Mouse (Mus musculus) spleen, postnatal 4 days (tissue): ENCODE measurements around the gene S1pr1.

Experiments
- DNase-seq, 2 experiments: peaks; one replicate each; pipeline ENCODE4 v3.0.0; 2022; ENCODE audit warnings: low spot score in 2 of 2

Gene S1pr1

GRCm38 (mm10) chr3:115714671-115715651, at the start of gene S1pr1:
Gene S1pr1 (minus strand): TSS chr3:115715072.
- DNase-seq, result peak; percentile 78 to 88

DNA sequence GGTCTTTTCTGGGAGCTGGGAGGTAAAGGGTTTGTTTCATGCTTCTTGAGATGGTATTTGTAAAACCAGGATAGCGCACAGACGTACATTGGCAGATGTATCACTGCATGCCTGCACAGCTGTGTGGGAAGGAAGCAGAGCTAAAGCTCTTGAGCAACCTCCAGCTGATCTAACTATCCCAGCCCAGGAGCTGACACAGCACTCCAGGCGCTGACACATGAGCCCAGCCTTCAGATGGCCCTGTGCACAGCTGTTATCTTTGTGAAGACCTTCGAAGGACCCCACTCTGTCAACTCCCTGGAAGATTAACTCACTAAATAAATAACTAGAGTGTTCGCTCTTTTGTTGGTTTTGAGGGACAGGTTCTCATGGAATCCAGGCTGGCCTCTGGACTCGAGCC, 48.4 kb upstream of the S1pr1 start:
- DNase-seq, result no peak

DNA sequence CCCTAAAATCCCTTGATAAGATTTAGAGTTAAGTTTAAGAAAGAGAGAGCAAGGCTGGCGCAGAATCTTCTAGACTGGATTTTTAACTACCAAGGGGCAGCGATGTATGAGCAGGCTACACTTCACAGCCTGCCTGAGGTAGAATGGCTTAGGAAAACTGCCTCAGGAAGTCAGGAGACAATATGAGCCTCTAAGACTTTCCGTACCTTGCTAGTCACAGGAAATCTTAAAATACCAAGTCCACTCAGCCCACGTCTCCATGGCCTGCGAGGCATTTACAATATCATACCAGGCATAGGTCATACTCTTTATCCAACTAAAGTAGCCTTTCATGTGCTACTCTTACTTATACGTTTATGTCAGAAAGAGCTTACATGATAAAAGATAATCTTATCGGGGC, 48.0 kb upstream of the S1pr1 start:
- no peak for DNase-seq

DNA sequence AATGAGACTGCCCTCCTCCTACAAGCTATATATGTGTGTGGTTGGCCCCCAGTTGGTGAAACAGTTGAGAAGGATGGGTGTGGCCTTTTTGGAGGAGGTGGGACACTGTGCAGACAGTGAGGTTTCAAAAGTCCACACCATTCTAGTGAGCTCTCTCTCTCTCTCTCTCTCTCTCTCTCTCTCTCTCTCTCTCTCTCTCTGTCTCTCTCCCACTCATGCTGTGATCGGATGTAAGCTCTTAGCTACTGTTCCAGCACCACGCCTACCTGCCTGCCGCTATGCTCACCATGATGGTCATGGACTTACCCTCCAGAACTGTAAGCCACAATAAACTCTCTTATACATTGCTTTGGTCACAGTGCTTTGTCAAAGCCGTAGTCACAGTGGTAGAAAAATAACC, 44.8 kb upstream of the S1pr1 start:
- no peak for DNase-seq

DNA sequence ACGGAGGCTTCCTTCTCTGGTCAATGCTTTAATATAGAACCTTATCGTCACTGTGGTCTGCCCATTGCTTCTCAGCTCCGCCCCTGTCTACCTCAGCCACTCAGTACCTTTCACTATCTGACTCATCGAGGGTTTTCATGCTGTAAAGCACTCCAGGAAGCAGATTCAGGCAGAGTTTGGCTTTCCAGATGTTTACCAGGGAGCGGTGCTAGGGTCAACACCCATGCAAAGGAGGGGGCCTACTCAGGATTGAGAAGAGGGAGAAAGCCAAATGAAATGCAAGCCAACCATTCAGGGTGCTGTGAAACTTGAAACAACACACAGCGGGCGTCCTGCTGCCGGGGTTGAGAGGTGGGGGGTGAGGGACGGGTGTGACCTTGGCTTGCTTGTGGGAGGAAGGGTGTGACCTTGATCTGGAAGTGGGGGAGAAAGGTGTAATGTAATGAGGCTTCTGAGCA, 43.6 kb upstream of the S1pr1 start:
- no peak for DNase-seq

GRCm38 (mm10) chr3:115754466-115754865, 39.6 kb upstream of the S1pr1 start:
- DNase-seq, result no peak

DNA sequence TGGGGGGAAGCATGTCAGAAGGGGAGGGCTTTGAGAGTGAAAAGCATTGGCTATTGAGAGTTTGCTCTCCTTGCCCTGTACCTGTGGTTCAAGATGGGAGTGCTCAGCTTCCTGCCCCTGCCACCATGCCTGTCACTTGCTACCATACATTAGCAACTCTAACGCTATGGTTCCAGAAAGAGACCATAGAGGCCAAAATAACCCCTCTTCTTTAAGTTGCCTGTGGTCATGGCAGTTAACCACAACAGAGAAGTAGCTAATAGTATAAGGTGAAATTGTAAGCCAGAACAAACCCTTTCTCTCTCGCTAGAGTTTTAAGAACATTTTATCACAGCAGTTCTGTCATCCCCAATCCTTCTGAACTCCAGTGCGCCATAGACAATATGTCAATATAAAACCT, 35.5 kb upstream of the S1pr1 start:
- no peak for DNase-seq

DNA sequence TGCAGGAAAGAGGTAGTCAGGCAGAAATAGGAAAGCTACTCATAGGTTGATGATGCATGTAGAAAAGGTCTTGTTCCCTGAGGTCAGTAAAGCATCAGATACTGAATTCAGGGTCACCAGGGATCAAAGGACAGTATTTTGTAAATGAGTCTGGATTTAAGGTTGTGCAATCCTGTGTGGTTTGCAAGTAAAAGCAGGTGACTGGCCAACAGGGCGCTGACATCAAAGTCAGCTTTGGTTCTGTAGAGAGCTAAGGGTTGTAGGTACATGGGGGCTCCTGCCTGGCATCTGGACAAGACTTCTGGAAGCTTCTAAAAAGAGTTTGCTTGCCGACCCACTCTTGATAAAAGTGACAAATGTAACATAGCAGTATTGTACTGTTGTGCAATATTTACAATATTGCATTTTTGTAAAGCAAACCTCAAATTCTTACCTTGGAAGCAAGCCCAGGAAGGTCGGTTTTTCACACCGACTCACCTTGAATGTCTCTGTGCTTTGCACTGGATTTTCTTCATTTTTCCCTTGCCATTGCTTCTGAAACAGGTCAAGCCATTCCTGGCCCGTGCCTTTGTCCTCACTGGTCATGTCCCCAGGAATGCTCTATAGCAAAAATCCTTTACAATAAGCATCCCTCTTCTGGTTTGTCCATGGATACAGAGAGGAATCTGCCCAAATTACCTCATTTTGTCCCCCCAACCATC, 33.6 kb upstream of the S1pr1 start:
- no peak for DNase-seq

GRCm38 (mm10) chr3:115746511-115746910, 31.6 kb upstream of the S1pr1 start:
- no peak for DNase-seq

- no peak for DNase-seq
Measured at GRCm38 (mm10) chr3:115745088-115745487, 30.2 kb upstream of the S1pr1 start.

- DNase-seq, result no peak
Measured at GRCm38 (mm10) chr3:115738524-115738923, 23.7 kb upstream of the S1pr1 start.

DNA sequence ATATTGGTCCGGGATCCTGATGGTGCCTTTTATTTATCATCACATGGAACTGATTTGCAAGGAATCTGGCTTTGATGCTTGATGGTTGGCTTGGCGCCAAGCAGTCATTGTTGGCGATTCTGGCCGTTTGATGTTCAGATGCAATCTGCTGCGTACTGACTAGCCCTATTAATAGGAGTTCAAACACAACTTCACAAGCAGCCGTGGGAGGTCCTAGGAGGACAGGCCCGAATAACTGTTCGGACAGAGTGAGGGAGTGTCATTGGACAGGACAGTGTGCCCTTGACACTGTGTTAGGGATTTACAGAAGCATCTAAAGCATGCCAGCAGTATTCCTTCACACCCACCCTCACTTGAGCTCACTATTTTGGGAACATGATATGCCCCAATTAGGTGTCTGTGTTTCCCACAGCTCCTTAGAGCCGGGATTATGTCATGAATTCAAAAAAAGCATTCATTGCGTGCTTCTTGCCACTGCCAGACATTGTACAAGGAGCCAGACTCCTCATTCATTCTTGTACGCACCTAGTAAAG, 23.0 kb upstream of the S1pr1 start:
- DNase-seq, result no peak

GRCm38 (mm10) chr3:115735540-115735939, 20.7 kb upstream of the S1pr1 start:
- DNase-seq, result no peak

- no peak for DNase-seq
Measured at GRCm38 (mm10) chr3:115734841-115735240, 20.0 kb upstream of the S1pr1 start.

DNA sequence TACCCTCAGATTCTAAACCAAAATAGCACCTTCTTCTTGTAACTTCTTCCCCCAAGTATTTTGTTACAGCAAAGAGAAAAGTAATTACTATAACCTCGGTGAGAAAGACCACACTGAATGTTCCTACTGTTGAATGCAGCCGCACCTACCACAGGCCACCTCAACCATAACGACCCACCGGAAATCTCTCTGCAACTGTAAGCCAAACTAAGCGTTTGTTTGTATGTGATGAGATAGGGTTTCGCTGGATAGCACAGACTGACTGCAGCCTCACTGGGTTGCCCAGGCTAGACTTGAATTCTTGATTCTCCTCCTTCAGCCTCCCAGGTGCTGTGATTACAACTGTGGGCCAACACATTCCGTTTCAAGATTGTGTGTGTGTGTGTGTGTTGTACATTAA, 15.5 kb upstream of the S1pr1 start:
- no peak for DNase-seq

GRCm38 (mm10) chr3:115729187-115729586, 14.3 kb upstream of the S1pr1 start:
- peak in 1 of 2 experiments; percentile 33 for DNase-seq

DNA sequence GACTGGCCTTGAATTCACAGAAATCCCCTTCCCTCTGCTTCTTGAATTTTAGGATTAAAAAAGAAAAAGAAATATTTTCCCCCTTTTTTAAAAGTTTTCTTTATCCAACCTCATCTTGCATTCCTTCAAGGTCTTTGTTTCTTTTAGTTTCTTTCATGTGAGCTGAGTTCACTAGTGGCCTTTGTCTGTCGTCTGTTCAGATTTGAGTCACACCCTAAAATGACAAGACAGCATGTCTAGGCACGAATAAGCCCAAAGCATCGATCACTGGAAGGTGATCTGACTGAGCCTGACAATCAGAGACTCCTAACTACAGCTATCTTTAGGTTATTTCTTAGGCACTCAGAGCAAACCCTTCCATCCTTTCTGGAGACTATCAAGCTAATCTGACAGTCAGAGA, 13.3 kb upstream of the S1pr1 start:
- DNase-seq, result no peak

DNA sequence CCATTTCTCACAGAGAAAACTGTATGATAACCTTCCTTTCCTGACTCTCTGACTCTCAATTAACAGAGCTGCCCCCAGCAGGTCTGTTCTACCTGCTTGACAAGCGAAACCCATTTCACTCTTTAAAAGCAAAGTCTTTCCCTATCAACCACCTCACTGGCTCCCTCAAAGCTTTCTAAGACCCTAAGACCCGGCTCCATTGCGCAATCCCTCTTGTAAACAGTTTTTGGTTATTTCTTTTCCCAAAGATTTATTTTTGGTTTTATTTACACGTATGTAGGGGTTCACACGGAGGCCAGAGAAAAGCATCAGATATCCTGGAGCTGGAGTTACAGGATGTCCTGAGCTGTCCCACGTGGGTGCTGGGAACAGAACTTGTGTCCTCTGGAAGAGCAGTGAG, 4.0 kb upstream of the S1pr1 start:
- no peak for DNase-seq

GRCm38 (mm10) chr3:115715900-115716515, 1.1 kb upstream of the S1pr1 start:
- DNase-seq, result peak in 1 of 2 experiments; percentile 52

DNA sequence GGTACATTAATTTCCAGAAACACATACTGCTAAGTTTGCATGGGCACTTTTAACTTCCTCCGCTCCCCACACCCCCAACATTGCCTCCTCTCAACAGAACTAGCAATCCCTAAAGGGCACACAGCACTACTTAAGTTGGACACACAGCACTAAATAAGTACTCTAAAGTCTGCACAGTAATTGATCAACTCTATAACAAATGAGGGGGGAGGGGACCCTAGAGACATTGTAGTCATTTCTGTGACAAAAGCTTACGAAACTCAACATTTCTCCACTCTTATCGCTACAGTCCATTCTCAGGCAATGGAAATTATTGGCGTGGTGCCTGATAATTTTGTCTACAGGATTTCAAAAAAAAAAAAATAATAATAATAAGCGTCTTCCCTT, 830 bp downstream of the S1pr1 start:
- no peak for DNase-seq

- no peak for DNase-seq
Measured at GRCm38 (mm10) chr3:115713417-115714048, 1.3 kb downstream of the S1pr1 start.

DNA sequence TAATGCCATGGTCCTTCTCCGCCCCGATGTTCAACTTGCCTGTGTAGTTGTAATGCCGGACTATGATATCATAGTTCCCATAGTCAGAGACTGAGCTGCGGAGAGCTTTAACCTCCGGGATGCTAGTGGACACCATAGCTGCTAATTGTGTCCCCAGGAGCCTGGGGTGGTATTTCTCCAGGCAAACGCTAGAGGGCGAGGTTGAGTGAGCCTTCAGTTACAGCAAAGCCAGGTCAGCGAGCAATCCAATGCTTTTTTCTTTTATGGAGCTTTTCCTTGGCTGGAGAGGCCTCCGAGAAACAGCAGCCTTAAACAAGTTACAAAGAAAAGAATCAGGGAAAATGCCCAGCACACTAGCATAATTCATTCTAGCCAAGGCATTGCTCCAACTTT, 2.1 kb downstream of the S1pr1 start:
- DNase-seq, result peak; percentile 64 to 86
